Mouse (Mus musculus) cortical plate, adult 2 months (tissue): ENCODE data around the gene Dscam. TPM values are rescaled to one million over a fixed set of nuclear protein-coding genes. Genes with fewer than 3 reads are reported as not detected.

Experiments
- H3K27ac ChIP-seq: fragments of 200-500 bp; 2 replicates; pipeline ENCODE4 v1.5.1; 2012; ENCODE audit warnings: low read length, control low read depth, inconsistent platforms; ENCODE audit not compliant: insufficient read depth
- H3K4me1 ChIP-seq: fragments of 200-500 bp; 2 replicates; pipeline ENCODE4 v1.6.1; 2011; ENCODE audit warnings: low read length; ENCODE audit not compliant: control insufficient read depth, insufficient read depth
- H3K4me3 ChIP-seq: fragments of 200-500 bp; 2 replicates; pipeline ENCODE4 v1.5.1; 2011; ENCODE audit warnings: mild to moderate bottlenecking, low read length, control low read depth; ENCODE audit not compliant: insufficient read depth
- CTCF ChIP-seq: fragments of 200-500 bp; IDR thresholded peaks from 2 replicates; pipeline ENCODE4 v1.5.1; 2011; ENCODE audit warnings: mild to moderate bottlenecking, control low read depth, low read length; ENCODE audit not compliant: insufficient read depth; ENCODE audit errors: extremely low read depth
- POLR2A ChIP-seq: fragments of 200-500 bp; IDR thresholded peaks from 2 replicates; pipeline ENCODE4 v1.6.1; 2011; ENCODE audit warnings: mild to moderate bottlenecking, low read length, control low read depth; ENCODE audit not compliant: insufficient read depth; ENCODE audit errors: extremely low read depth
- polyA plus RNA-seq: library from polyadenylated mRNA; depleted of rRNA; stranded (reverse); fragments of >200 nt; gene quantifications from 2 replicates; pipeline ENCODE4 v1.2.3, GENCODE M21; 2012; rRNA removed

Dscam gene
- polyA plus RNA-seq, 1 experiment, result 20.4 TPM

DNA sequence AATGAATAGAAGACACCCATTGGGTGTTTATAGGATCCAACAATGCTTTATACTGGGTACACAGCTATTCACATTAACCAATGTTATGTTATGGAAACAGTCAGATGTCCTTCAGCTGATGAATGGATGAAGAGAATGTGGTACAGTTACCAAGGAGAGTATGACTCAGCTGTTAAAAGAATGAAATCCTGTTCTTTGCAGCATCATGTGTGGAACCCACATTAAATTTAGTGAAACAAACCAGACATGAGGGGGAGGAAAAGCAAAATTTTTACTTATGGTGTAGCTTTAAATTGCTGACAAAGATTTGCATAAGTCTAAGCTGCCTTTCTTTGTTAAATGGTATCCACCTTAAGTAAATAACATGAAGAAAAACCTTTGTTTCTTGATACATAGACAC is 610.8 kb downstream of the Dscam start:
- H3K4me1 ChIP-seq, result no peaks in the 10 kb centered on the region
- H3K27ac ChIP-seq, result no peak overlapping the region
- TF ChIP-seq POLR2A (no peak), CTCF (no peak)
- H3K4me3 ChIP-seq, result no peak overlapping the region

GRCm38 (mm10) chr16:96558341-96558740 is 612.2 kb downstream of the Dscam start:
- Histone ChIP-seq H3K4me1 (no peaks in the 10 kb centered on the region), H3K27ac (no peak overlapping the region), H3K4me3 (no peak overlapping the region)
- TF ChIP-seq CTCF (no peak), POLR2A (no peak)

DNA sequence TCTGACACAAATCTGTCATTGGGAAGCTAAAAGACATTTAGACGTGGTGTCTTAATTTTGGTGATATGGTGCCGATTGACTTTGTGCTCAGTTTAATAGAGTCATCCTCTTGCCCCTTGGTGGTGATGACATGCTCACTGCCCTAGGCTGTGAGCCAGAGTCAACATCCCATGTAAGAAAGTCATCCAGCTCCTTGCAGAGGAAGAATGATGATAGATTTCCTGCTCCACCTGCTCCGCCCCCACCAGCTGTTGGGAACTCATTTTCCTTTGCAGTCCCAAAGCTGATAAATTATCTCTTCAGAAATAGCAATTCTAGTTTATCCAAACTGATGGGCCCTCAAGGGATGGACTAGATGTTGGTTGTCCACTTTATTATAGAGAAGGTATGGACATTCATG is 613.9 kb downstream of the Dscam start:
- Histone ChIP-seq H3K4me3 (no peak overlapping the region), H3K27ac (no peak overlapping the region), H3K4me1 (no peaks in the 10 kb centered on the region)
- TF ChIP-seq POLR2A (no peak), CTCF (no peak)

DNA sequence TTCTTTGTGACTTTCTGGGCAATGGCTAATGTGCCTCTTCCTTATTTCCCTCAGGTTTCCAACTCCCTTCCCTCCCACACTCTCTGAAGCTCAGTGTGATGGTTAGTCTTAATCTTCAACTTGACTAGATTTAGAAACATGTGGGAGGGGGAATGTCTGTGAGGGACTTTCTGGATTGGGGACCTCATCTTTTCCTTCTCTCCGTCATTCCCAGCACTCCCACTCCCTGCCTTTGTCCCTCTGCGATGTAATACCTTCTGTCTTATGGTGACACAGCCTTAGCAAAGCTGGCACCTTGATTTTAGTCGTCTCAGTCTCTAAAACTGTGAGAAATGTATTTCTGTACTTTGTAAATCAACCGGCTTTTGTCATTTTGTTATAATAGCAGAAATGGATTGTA is 615.1 kb downstream of the Dscam start:
- no peak for TF ChIP-seq POLR2A
- Histone ChIP-seq H3K27ac (no peak overlapping the region), H3K4me1 (no peaks in the 10 kb centered on the region)

DNA sequence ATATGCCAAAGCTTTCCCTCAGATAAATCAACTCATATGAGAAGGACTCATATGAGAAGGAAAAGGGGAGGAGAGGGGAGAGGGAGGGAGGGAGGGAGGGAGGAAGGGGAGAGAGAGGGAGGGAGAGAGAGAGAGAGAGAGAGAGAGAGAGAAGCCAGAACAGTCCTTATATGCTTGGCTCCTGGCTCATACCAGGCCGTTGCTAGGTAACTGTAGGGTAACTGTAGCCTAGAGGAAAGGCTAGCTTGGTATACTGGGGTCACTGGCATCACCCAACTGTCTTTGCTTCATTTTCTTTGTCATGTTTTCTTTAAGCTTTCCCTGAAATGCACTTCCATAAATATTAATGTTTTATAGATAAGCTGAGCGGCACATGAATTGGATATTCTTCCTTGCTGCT is 617.9 kb downstream of the Dscam start:
- TF ChIP-seq CTCF, result no peak
- TF ChIP-seq POLR2A, result no peak
- no peak overlapping the region for H3K27ac ChIP-seq
- H3K4me1 ChIP-seq, result no peaks in the 10 kb centered on the region
- H3K4me3 ChIP-seq, result no peak overlapping the region

More for the DNA sequence above, 615.1 kb downstream of the Dscam start:
- H3K4me3 ChIP-seq, result no peak overlapping the region

GRCm38 (mm10) chr16:96541056-96541455 is 629.5 kb downstream of the Dscam start:
- H3K4me1 ChIP-seq, result no peaks in the 10 kb centered on the region
- TF ChIP-seq CTCF (no peak), POLR2A (no peak)

More at GRCm38 (mm10) chr16:96541056-96541455, 629.5 kb downstream of the Dscam start:
- Histone ChIP-seq H3K27ac (no peak overlapping the region), H3K4me3 (no peak overlapping the region)

Other genes with a start within 250 kb of the Dscam start
- gene Bace2, start 186.0 kb upstream of the Dscam start, polyA plus RNA-seq, result 2.9 and 3.5 TPM in 2 replicates